Mouse (Mus musculus) kidney, postnatal 4 days (tissue): ENCODE data around the gene Pglyrp1.
A peak's percentile ranks its signal among the peaks of the same experiment; 100 is the strongest.

Source experiments
- DNase-seq, 2 experiments: peaks; one replicate each; pipeline ENCODE4 v3.0.0; 2021; ENCODE audit warnings: mixed read lengths in 2 of 2

Gene Pglyrp1

GRCm38 (mm10) chr7:18886963-18887362, 15.8 kb downstream of the Pglyrp1 start:
- DNase-seq, result no peak

GRCm38 (mm10) chr7:18890848-18891247, 19.7 kb downstream of the Pglyrp1 start:
- DNase-seq, result no peak

- peak; percentile 93 to 94 for DNase-seq
Measured at GRCm38 (mm10) chr7:18891872-18892599, 20.9 kb downstream of the Pglyrp1 start.

GRCm38 (mm10) chr7:18893009-18893408, 21.9 kb downstream of the Pglyrp1 start:
- peak; percentile 8 to 18 for DNase-seq

GRCm38 (mm10) chr7:18893651-18894430, 22.7 kb downstream of the Pglyrp1 start:
- peak; percentile 87 to 90 for DNase-seq

GRCm38 (mm10) chr7:18896536-18896935, 25.4 kb downstream of the Pglyrp1 start:
- peak; percentile 72 to 78 for DNase-seq

- DNase-seq, result no peak
Measured at GRCm38 (mm10) chr7:18900513-18900912, 29.4 kb downstream of the Pglyrp1 start.

- no peak for DNase-seq
Measured at GRCm38 (mm10) chr7:18902486-18902885, 31.4 kb downstream of the Pglyrp1 start.

GRCm38 (mm10) chr7:18904971-18905370, 33.8 kb downstream of the Pglyrp1 start:
- no peak for DNase-seq

GRCm38 (mm10) chr7:18909797-18910196, 38.7 kb downstream of the Pglyrp1 start:
- no peak for DNase-seq

- peak; percentile 96 to 97 for DNase-seq
Measured at GRCm38 (mm10) chr7:18910241-18910831, 39.2 kb downstream of the Pglyrp1 start, which contains the start of gene Ccdc61. TSS of gene Ccdc61 (minus strand) at chr7:18910415.

- DNase-seq, result peak in 1 of 2 experiments; percentile 21
Measured at GRCm38 (mm10) chr7:18916254-18916653, 45.1 kb downstream of the Pglyrp1 start.

- no peak for DNase-seq
Measured at GRCm38 (mm10) chr7:18917931-18918330, 46.8 kb downstream of the Pglyrp1 start.

GRCm38 (mm10) chr7:18921069-18921468, 49.9 kb downstream of the Pglyrp1 start:
- peak; percentile 54 to 71 for DNase-seq

- no peak for DNase-seq
Measured at GRCm38 (mm10) chr7:18922807-18923206, 51.7 kb downstream of the Pglyrp1 start.

- DNase-seq, result no peak
Measured at GRCm38 (mm10) chr7:18923267-18923666, 52.1 kb downstream of the Pglyrp1 start.

GRCm38 (mm10) chr7:18923711-18924191, 52.6 kb downstream of the Pglyrp1 start:
- DNase-seq, result no peak

- DNase-seq, result no peak
Measured at GRCm38 (mm10) chr7:18924321-18924720, 53.2 kb downstream of the Pglyrp1 start.

GRCm38 (mm10) chr7:18925162-18925938, 54.2 kb downstream of the Pglyrp1 start, which contains the start of gene Nova2:
TSS of gene Nova2 (plus strand) at chr7:18925888.
- peak; percentile 89 to 94 for DNase-seq

- DNase-seq, result peak; percentile 33 to 56
Measured at GRCm38 (mm10) chr7:18926041-18926790, 55.1 kb downstream of the Pglyrp1 start.

- DNase-seq, result no peak
Measured at GRCm38 (mm10) chr7:18926911-18927310, 55.8 kb downstream of the Pglyrp1 start.

- DNase-seq, result peak; percentile 15 to 46
Measured at GRCm38 (mm10) chr7:18927759-18928158, 56.6 kb downstream of the Pglyrp1 start.
